In genomic region chr19:29469686-29470254, GRCm38 (mm10) we compare ENCODE assay signal across 19 mouse cellular contexts. TPM values are rescaled to one million over a fixed set of nuclear protein-coding genes. Genes with fewer than 3 reads are reported as not detected.
A peak's percentile ranks its signal among the peaks of the same experiment; 100 is the strongest.
DNase-seq lines count a peak whose midpoint lies in the region; ATAC-seq and TF ChIP-seq lines count a peak whose summit lies in the region.
"Had no signal": no experiment of that assay in that cellular context is flagged by ENCODE, and none has a peak within 500 bp of the region (broad histone marks: within the 10 kb centered on the region; RNA-seq: fewer than 3 reads in every experiment).

No protein-coding gene starts in this region.

- no peaks in the 10 kb centered on the region for H3K9me3 ChIP-seq in kidney, embryonic 14.5 days (ENCODE audit: control insufficient read depth, low read length)
- H3K9me3 ChIP-seq in intestine, postnatal 0 days (ENCODE audit: control insufficient read depth) = no peaks in the 10 kb centered on the region
- H3K9me3 ChIP-seq: embryonic facial prominence, embryonic 15.5 days; forebrain, embryonic 15.5 days; midbrain, embryonic 12.5 days had no signal

- no peak for TF ChIP-seq CTCF in intestine, postnatal 0 days (IDR thresholded peaks at IDR 0.05; ENCODE audit: low read depth)

- H3K4me3 ChIP-seq in kidney, embryonic 14.5 days (ENCODE audit: low read length) = no peak overlapping the region
- no peak overlapping the region for H3K4me3 ChIP-seq in intestine, postnatal 0 days (ENCODE audit: low read depth, low read length)
- H3K4me3 ChIP-seq: embryonic facial prominence, embryonic 15.5 days; forebrain, embryonic 15.5 days; midbrain, embryonic 12.5 days had no signal

- no peak overlapping the region for H3K4me2 ChIP-seq in kidney, embryonic 14.5 days (replicated peaks; ENCODE audit: low read depth, low read length)
- H3K4me2 ChIP-seq in intestine, postnatal 0 days (replicated peaks; ENCODE audit: low read depth) = no peak overlapping the region
- H3K4me2 ChIP-seq: embryonic facial prominence, embryonic 15.5 days; forebrain, embryonic 15.5 days; hindbrain, embryonic 14.5 days; midbrain, embryonic 12.5 days had no signal

- peak; percentile 25 for DNase-seq in kidney, adult 18-20 months
- DNase-seq in spleen, adult 12 weeks (ENCODE audit: low spot score) = no peak
- DNase-seq in right cerebral cortex, postnatal 4 days = no peak
- no peak for DNase-seq in cerebellum, adult 9-10 months
- DNase-seq: cerebellum, postnatal 36 days; layer of hippocampus, adult 9-11 months had no signal

- H3K27me3 ChIP-seq in kidney, embryonic 14.5 days (ENCODE audit: control insufficient read depth, insufficient read depth, low read length) = no peaks in the 10 kb centered on the region
- H3K27me3 ChIP-seq in intestine, postnatal 0 days (replicated peaks; ENCODE audit: control insufficient read depth, insufficient read depth, low read length) = no peaks in the 10 kb centered on the region
- H3K27me3 ChIP-seq: embryonic facial prominence, embryonic 15.5 days; forebrain, embryonic 15.5 days; midbrain, embryonic 12.5 days; Patski had no signal

- no peaks in the 10 kb centered on the region for H3K4me1 ChIP-seq in kidney, embryonic 14.5 days (ENCODE audit: control insufficient read depth, insufficient read depth, low read length)
- H3K4me1 ChIP-seq in intestine, postnatal 0 days (replicated peaks; ENCODE audit: control insufficient read depth, insufficient read depth, low read length) = 0 out of 2 replicates have a peak, but pooled peaks cover 23% of the 10 kb centered on the region

- WGBS in kidney, embryonic 14.5 days = 88% methylated on average over 2 of the region's 2 CpGs
- 51% methylated on average over 2 of the region's 2 CpGs for WGBS in intestine, postnatal 0 days

- no peak overlapping the region for H3K9ac ChIP-seq in kidney, embryonic 14.5 days (ENCODE audit: low read depth, low read length)
- no peak overlapping the region for H3K9ac ChIP-seq in intestine, postnatal 0 days (ENCODE audit: low read depth, low read length)
- H3K9ac ChIP-seq: embryonic facial prominence, embryonic 15.5 days; forebrain, embryonic 15.5 days; hindbrain, embryonic 14.5 days; midbrain, embryonic 12.5 days had no signal

- H3K36me3 ChIP-seq in kidney, embryonic 14.5 days (ENCODE audit: control insufficient read depth, insufficient read depth, low read length) = no peaks in the 10 kb centered on the region
- no peaks in the 10 kb centered on the region for H3K36me3 ChIP-seq in intestine, postnatal 0 days (ENCODE audit: control insufficient read depth, insufficient read depth)
- H3K36me3 ChIP-seq: embryonic facial prominence, embryonic 15.5 days; forebrain, embryonic 15.5 days; midbrain, embryonic 12.5 days had no signal

- ATAC-seq in kidney, embryonic 14.5 days (ENCODE audit: low FRiP score, low TSS enrichment) = no peak
- ATAC-seq in granulocyte monocyte progenitor cell, adult 5-6 weeks (replicated peaks; ENCODE audit: poor library complexity, severe bottlenecking) = peak; percentile 67
- peak; percentile 55 for ATAC-seq in intestine, postnatal 0 days
- peak; percentile 83 for ATAC-seq in megakaryocyte, adult 5-6 weeks (ENCODE audit: poor library complexity, severe bottlenecking)
- ATAC-seq: forebrain, embryonic 15.5 days had no signal

- no peak overlapping the region for H3K27ac ChIP-seq in kidney, embryonic 14.5 days (ENCODE audit: low read depth, low read length)
- H3K27ac ChIP-seq in intestine, postnatal 0 days (ENCODE audit: low read depth, low read length) = peak overlapping the region; percentile 61
- H3K27ac ChIP-seq: forebrain, embryonic 15.5 days; hindbrain, embryonic 14.5 days; midbrain, embryonic 12.5 days had no signal

RNA-seq across cellular contexts. Expression of gene Ric1, which starts 52.3 kb away (rescaled TPM):
- polyA plus RNA-seq in kidney, embryonic 14.5 days (2014; fragmentation: Nextera tagmentation; extraction: Ambion mirVana) = 17.4 and 19.3 TPM in 2 replicates
- 22.4 and 24.1 TPM in 2 replicates for total RNA-seq in granulocyte monocyte progenitor cell, adult 5-6 weeks (2014; fragmentation: Nextera tagmentation)
- total RNA-seq in granulocyte monocyte progenitor cell, adult 5-6 weeks (2017) = 17.5 and 18.9 TPM in 2 replicates
- polyA plus RNA-seq in intestine, postnatal 0 days (2015; fragmentation: Nextera tagmentation; extraction: Ambion mirVana) = 10.2 and 12.0 TPM in 2 replicates
- total RNA-seq in megakaryocyte, adult 5-6 weeks (2015) = 12.9 and 13.1 TPM in 2 replicates
- 14.3 and 15.3 TPM in 2 replicates for total RNA-seq in megakaryocyte, adult 5-6 weeks (2017)

RNA-seq across cellular contexts. Expression of gene Pdcd1lg2, which starts 59.1 kb away (rescaled TPM):
- polyA plus RNA-seq in kidney, embryonic 14.5 days (2014; fragmentation: Nextera tagmentation; extraction: Ambion mirVana) = not detected in 2 replicates
- not detected in 2 replicates for total RNA-seq in granulocyte monocyte progenitor cell, adult 5-6 weeks (2014; fragmentation: Nextera tagmentation)
- total RNA-seq in granulocyte monocyte progenitor cell, adult 5-6 weeks (2017) = not detected in 2 replicates
- 0.17 TPM in 1 of 2 replicates, not detected in the other for polyA plus RNA-seq in intestine, postnatal 0 days (2015; fragmentation: Nextera tagmentation; extraction: Ambion mirVana)
- 0.75 TPM in 1 of 2 replicates, not detected in the other for total RNA-seq in megakaryocyte, adult 5-6 weeks (2015)
- 0.44 and 1.8 TPM in 2 replicates for total RNA-seq in megakaryocyte, adult 5-6 weeks (2017)
- total RNA-seq: adrenal gland, adult 18-20 months; gastrocnemius, postnatal 14 days had no signal
- polyA plus RNA-seq: embryonic facial prominence, embryonic 15.5 days; forebrain, embryonic 15.5 days; limb, embryonic 11.5 days; lung, embryonic 16.5 days; midbrain, embryonic 12.5 days had no signal
